Mouse (Mus musculus) midbrain, embryonic 13.5 days (tissue): Measurements from ENCODE around the gene Lyg2. TPM values are rescaled to one million over a fixed set of nuclear protein-coding genes. Genes with fewer than 3 reads are reported as not detected.

ENCODE experiments used
- ATAC-seq: fragments of 200-750 bp; cut with Nextera tagmentation; 2 replicates; pipeline ENCODE4 v1.8.0; 2017; ENCODE audit warnings: mild to moderate bottlenecking, moderate TSS enrichment, moderate library complexity
- H3K27ac ChIP-seq: fragments of 300-500 bp; sonication (generic); 2 replicates; pipeline ENCODE4 v1.5.1; 2015; ENCODE audit warnings: inconsistent platforms, mild to moderate bottlenecking, moderate library complexity
- H3K27me3 ChIP-seq: fragments of 300-500 bp; sonication (generic); 2 replicates; pipeline ENCODE4 v1.6.1; 2015; ENCODE audit warnings: mild to moderate bottlenecking, inconsistent platforms
- H3K36me3 ChIP-seq: fragments of 300-500 bp; sonication (generic); 2 replicates; pipeline ENCODE4 v1.6.1; 2015; ENCODE audit warnings: mild to moderate bottlenecking, inconsistent platforms
- H3K4me1 ChIP-seq: fragments of 300-500 bp; sonication (generic); replicated peaks from 2 replicates; pipeline ENCODE4 v1.6.1; 2015; ENCODE audit warnings: inconsistent platforms
- H3K4me2 ChIP-seq: fragments of 300-500 bp; sonication (generic); replicated peaks from 2 replicates; pipeline ENCODE4 v1.6.1; 2015; ENCODE audit warnings: moderate library complexity, mild to moderate bottlenecking, inconsistent platforms
- H3K4me3 ChIP-seq: fragments of 300-500 bp; sonication (generic); replicated peaks from 2 replicates; pipeline ENCODE4 v1.5.1; 2015; ENCODE audit warnings: mild to moderate bottlenecking, inconsistent platforms
- H3K9ac ChIP-seq: fragments of 300-500 bp; sonication (generic); replicated peaks from 2 replicates; pipeline ENCODE4 v1.6.1; 2015; ENCODE audit warnings: mild to moderate bottlenecking, inconsistent platforms
- H3K9me3 ChIP-seq: fragments of 300-500 bp; sonication (generic); 2 replicates; pipeline ENCODE4 v1.6.1; 2016; ENCODE audit warnings: mild to moderate bottlenecking, inconsistent platforms
- WGBS: fragments of 180-500 bp; shearing (Covaris S2); methylation state at CpG from one replicate; pipeline ENCODE4 v1.1.7; 2015; 5-methylcytosine and 5-hydroxymethylcytosine counted together
- polyA plus RNA-seq: library from polyadenylated mRNA; unstranded; fragments of >200 nt; fragmentation: Nextera tagmentation; extraction: Ambion mirVana; gene quantifications from 2 replicates; pipeline ENCODE4 v1.2.1, GENCODE M21; 2015

The Lyg2 gene
- not detected in 2 replicates for polyA plus RNA-seq

- 75% methylated on average over 5 of the region's 5 CpGs for whole genome bisulfite sequencing
Measured at GRCm38 (mm10) chr1:37916393-37916792, at the start of gene Lyg2. TSS of gene Lyg2 (minus strand) at chr1:37916493.

GRCm38 (mm10) chr1:37965571-37965970 lies 49.3 kb upstream of the Lyg2 start:
- H3K4me3 ChIP-seq, result no peak overlapping the region
- no peak overlapping the region for H3K9ac ChIP-seq
- H3K9me3 ChIP-seq, result 0 out of 2 replicates have a peak, but pooled peaks cover 3% of the 10 kb centered on the region
- no peaks in the 10 kb centered on the region for H3K27me3 ChIP-seq
- no peaks in the 10 kb centered on the region for H3K4me1 ChIP-seq
- H3K36me3 ChIP-seq, result no peaks in the 10 kb centered on the region
- H3K27ac ChIP-seq, result no peak overlapping the region
- no peak for ATAC-seq
- WGBS, result 72% methylated on average over 10 of the region's 10 CpGs
- no peak overlapping the region for H3K4me2 ChIP-seq

More at GRCm38 (mm10) chr1:37916393-37916792, at the start of gene Lyg2:
- no peaks in the 10 kb centered on the region for H3K9me3 ChIP-seq
- no peak within 1 kb of the TSS for H3K4me2 ChIP-seq
- no peak within 1 kb of the TSS for H3K4me3 ChIP-seq
- no peaks in the 10 kb centered on the region for H3K36me3 ChIP-seq
- H3K9ac ChIP-seq, result no peak within 1 kb of the TSS
- no peak within 1 kb of the TSS for H3K27ac ChIP-seq
- no peaks in the 10 kb centered on the region for H3K27me3 ChIP-seq
- ATAC-seq, result no peak
- no peaks in the 10 kb centered on the region for H3K4me1 ChIP-seq

- Histone ChIP-seq H3K36me3 (no peaks in the 10 kb centered on the region), H3K9ac (no peak overlapping the region), H3K27ac (no peak overlapping the region), H3K9me3 (0 out of 2 replicates have a peak, but pooled peaks cover 3% of the 10 kb centered on the region), H3K4me1 (0 out of 2 replicates have a peak, but pooled peaks cover 6% of the 10 kb centered on the region), H3K27me3 (no peaks in the 10 kb centered on the region), H3K4me2 (no peak overlapping the region), H3K4me3 (no peak overlapping the region)
- ATAC-seq, result 0 out of 2 replicates have a peak, but pooled peaks have one; percentile 53
- 63% methylated on average over 5 of the region's 5 CpGs for WGBS
Measured at GRCm38 (mm10) chr1:37959486-37959885, 43.2 kb upstream of the Lyg2 start.

- H3K36me3 ChIP-seq, result no peaks in the 10 kb centered on the region
- 92% methylated on average over 2 of the region's 2 CpGs for WGBS
- 0 out of 2 replicates have a peak, but pooled peaks cover 3% of the 10 kb centered on the region for H3K9me3 ChIP-seq
- H3K4me2 ChIP-seq, result no peak overlapping the region
- no peak for ATAC-seq
- 0 out of 2 replicates have a peak, but pooled peaks cover 6% of the 10 kb centered on the region for H3K4me1 ChIP-seq
- no peak overlapping the region for H3K4me3 ChIP-seq
- H3K9ac ChIP-seq, result no peak overlapping the region
- no peaks in the 10 kb centered on the region for H3K27me3 ChIP-seq
- H3K27ac ChIP-seq, result no peak overlapping the region
Measured at GRCm38 (mm10) chr1:37958516-37958915, 42.2 kb upstream of the Lyg2 start.

- no peak within 1 kb of the TSS for H3K4me3 ChIP-seq
Measured at GRCm38 (mm10) chr1:37957659-37958058, 41.4 kb upstream of the Lyg2 start, which contains the start of gene Lyg1. TSS of gene Lyg1 (minus strand) at chr1:37957759.

GRCm38 (mm10) chr1:37956690-37957431 lies 40.6 kb upstream of the Lyg2 start:
- WGBS, result 28% methylated on average over 3 of the region's 3 CpGs
- Histone ChIP-seq H3K27me3 (no peaks in the 10 kb centered on the region), H3K4me3 (no peak overlapping the region), H3K27ac (no peak overlapping the region), H3K36me3 (no peaks in the 10 kb centered on the region), H3K4me1 (0 out of 2 replicates have a peak, but pooled peaks cover 6% of the 10 kb centered on the region), H3K9ac (no peak overlapping the region), H3K9me3 (0 out of 2 replicates have a peak, but pooled peaks cover 2% of the 10 kb centered on the region), H3K4me2 (no peak overlapping the region)
- ATAC-seq, result no peak

More at GRCm38 (mm10) chr1:37957659-37958058, 41.4 kb upstream of the Lyg2 start, which contains the start of gene Lyg1:
- no peak for ATAC-seq
- Histone ChIP-seq H3K4me2 (no peak within 1 kb of the TSS), H3K9me3 (0 out of 2 replicates have a peak, but pooled peaks cover 3% of the 10 kb centered on the region), H3K4me1 (0 out of 2 replicates have a peak, but pooled peaks cover 6% of the 10 kb centered on the region), H3K9ac (no peak within 1 kb of the TSS), H3K27me3 (no peaks in the 10 kb centered on the region), H3K27ac (no peak within 1 kb of the TSS), H3K36me3 (no peaks in the 10 kb centered on the region)
- 90% methylated on average over 5 of the region's 5 CpGs for WGBS

- 0 out of 2 replicates have a peak, but pooled peaks cover 6% of the 10 kb centered on the region for H3K4me1 ChIP-seq
- H3K36me3 ChIP-seq, result no peaks in the 10 kb centered on the region
- H3K9me3 ChIP-seq, result no peaks in the 10 kb centered on the region
- H3K27me3 ChIP-seq, result no peaks in the 10 kb centered on the region
- H3K4me2 ChIP-seq, result no peak overlapping the region
- WGBS, result 91% methylated on average over 2 of the region's 2 CpGs
- H3K27ac ChIP-seq, result no peak overlapping the region
- no peak overlapping the region for H3K9ac ChIP-seq
- no peak overlapping the region for H3K4me3 ChIP-seq
- no peak for ATAC-seq
Measured at GRCm38 (mm10) chr1:37955251-37955650, 39.0 kb upstream of the Lyg2 start.

GRCm38 (mm10) chr1:37954786-37955185 lies 38.5 kb upstream of the Lyg2 start:
- Histone ChIP-seq H3K9ac (no peak overlapping the region), H3K4me2 (no peak overlapping the region), H3K36me3 (no peaks in the 10 kb centered on the region), H3K27me3 (no peaks in the 10 kb centered on the region), H3K27ac (no peak overlapping the region), H3K9me3 (no peaks in the 10 kb centered on the region), H3K4me3 (no peak overlapping the region), H3K4me1 (0 out of 2 replicates have a peak, but pooled peaks cover 6% of the 10 kb centered on the region)
- WGBS, result 90% methylated on average over 7 of the region's 7 CpGs
- ATAC-seq, result no peak

GRCm38 (mm10) chr1:37948906-37949305 lies 32.6 kb upstream of the Lyg2 start:
- no peak for ATAC-seq
- Histone ChIP-seq H3K27ac (no peak overlapping the region), H3K4me1 (no peaks in the 10 kb centered on the region), H3K4me3 (no peak overlapping the region), H3K9ac (no peak overlapping the region), H3K9me3 (no peaks in the 10 kb centered on the region), H3K36me3 (no peaks in the 10 kb centered on the region), H3K27me3 (no peaks in the 10 kb centered on the region), H3K4me2 (no peak overlapping the region)
- WGBS, result 88% methylated on average over 2 of the region's 2 CpGs

- no peak overlapping the region for H3K4me3 ChIP-seq
- H3K4me1 ChIP-seq, result no peaks in the 10 kb centered on the region
- H3K36me3 ChIP-seq, result no peaks in the 10 kb centered on the region
- ATAC-seq, result no peak
- no peaks in the 10 kb centered on the region for H3K27me3 ChIP-seq
- H3K27ac ChIP-seq, result no peak overlapping the region
- no peak overlapping the region for H3K4me2 ChIP-seq
- no peak overlapping the region for H3K9ac ChIP-seq
- no peaks in the 10 kb centered on the region for H3K9me3 ChIP-seq
- 24% methylated on average over 3 of the region's 3 CpGs for WGBS
Measured at GRCm38 (mm10) chr1:37931806-37932205, 15.5 kb upstream of the Lyg2 start.

GRCm38 (mm10) chr1:37925971-37926370 lies 9.7 kb upstream of the Lyg2 start:
- H3K9ac ChIP-seq, result no peak overlapping the region
- ATAC-seq, result no peak
- H3K36me3 ChIP-seq, result no peaks in the 10 kb centered on the region
- WGBS, result 86% methylated on average over 8 of the region's 8 CpGs
- no peak overlapping the region for H3K27ac ChIP-seq
- no peaks in the 10 kb centered on the region for H3K27me3 ChIP-seq
- no peaks in the 10 kb centered on the region for H3K9me3 ChIP-seq
- H3K4me3 ChIP-seq, result no peak overlapping the region
- H3K4me2 ChIP-seq, result no peak overlapping the region
- H3K4me1 ChIP-seq, result no peaks in the 10 kb centered on the region

GRCm38 (mm10) chr1:37922536-37922935 lies 6.2 kb upstream of the Lyg2 start:
- Histone ChIP-seq H3K4me1 (no peaks in the 10 kb centered on the region), H3K9ac (no peak overlapping the region), H3K27me3 (no peaks in the 10 kb centered on the region), H3K9me3 (no peaks in the 10 kb centered on the region), H3K4me2 (no peak overlapping the region), H3K4me3 (no peak overlapping the region), H3K36me3 (no peaks in the 10 kb centered on the region), H3K27ac (no peak overlapping the region)
- no peak for ATAC-seq
- 57% methylated on average over 8 of the region's 8 CpGs for WGBS
